ENCODE assay signal across 15 mouse cellular contexts in the genomic region with DNA sequence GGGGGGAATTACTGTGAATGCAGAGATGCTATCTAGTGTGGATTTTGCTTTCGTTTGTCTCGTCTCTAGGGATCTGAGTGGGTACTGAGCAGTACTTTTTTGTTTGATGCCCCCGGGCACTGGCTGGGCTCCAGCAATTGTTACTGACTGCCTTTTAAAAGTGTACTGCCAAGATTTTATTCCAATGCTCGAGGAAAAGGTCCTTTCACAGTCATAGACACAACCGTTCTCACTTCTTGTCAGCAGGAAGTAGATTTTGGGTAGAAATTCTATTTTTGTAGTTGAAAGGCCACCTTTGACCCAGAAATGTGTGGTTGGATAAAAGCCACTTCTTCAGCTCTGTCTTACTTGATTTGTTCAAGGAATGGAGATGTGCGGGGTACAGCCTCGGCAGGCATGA. TPM values are rescaled to one million over a fixed set of nuclear protein-coding genes. Genes with fewer than 3 reads are reported as not detected.
A peak's percentile ranks its signal among the peaks of the same experiment; 100 is the strongest.
DNase-seq lines count a peak whose midpoint lies in the region.
"Had no signal": no experiment of that assay in that cellular context is flagged by ENCODE, and none has a peak within 500 bp of the region (broad histone marks: within the 10 kb centered on the region; RNA-seq: fewer than 3 reads in every experiment).

No protein-coding gene starts in this region.

- peak; percentile 27 for DNase-seq in kidney, adult 11 months
- DNase-seq in kidney, adult 18-20 months, result no peak
- peak; percentile 24 for DNase-seq in urinary bladder, postnatal 14 days (ENCODE audit: low spot score)
- no peak for DNase-seq in urinary bladder, postnatal 4 days (ENCODE audit: low spot score in 2 of 2)
- peak; percentile 56 for DNase-seq in naive thymus-derived CD4-positive, alpha-beta T cell, adult 2 months (ENCODE audit: low read depth)
- no peak for DNase-seq in layer of hippocampus, postnatal 25 days (ENCODE audit: extremely low spot score in 1 of 2, low spot score in 1 of 2)
- no peak for DNase-seq in frontal cortex, postnatal 25 days (ENCODE audit: low spot score in 2 of 2)
- DNase-seq in cerebellum, postnatal 14 days, result no peak
- DNase-seq: adrenal gland, postnatal 10 days; cerebellum, adult 9-10 months; embryo, embryonic 11 days; layer of hippocampus, postnatal 36 days; lung, adult 2 months; right cerebral cortex, adult 18-20 months; spleen, adult 18-20 months had no signal

RNA-seq across cellular contexts. Expression of a gene that starts 37.0 kb away (rescaled TPM):
- total RNA-seq in layer of hippocampus, postnatal 25 days (2021), result 100 to 1,000 TPM; 233 to 240 TPM

Comparison
In these comparisons a context has a peak if more than half of its experiments do, and no peak if none do; other contexts are left out.
1. DNase-seq: peak in kidney, adult 11 months (single experiment), urinary bladder, postnatal 14 days (single experiment) and naive thymus-derived CD4-positive, alpha-beta T cell, adult 2 months (single experiment); none in kidney, adult 18-20 months (single experiment), urinary bladder, postnatal 4 days (0 of 2), layer of hippocampus, postnatal 25 days (0 of 2), frontal cortex, postnatal 25 days (0 of 2) and cerebellum, postnatal 14 days (0 of 2).